Mouse (Mus musculus) duodenum, adult 2 months (tissue): Measurements from ENCODE around the gene Tmsb15b2. TPM values are rescaled to one million over a fixed set of nuclear protein-coding genes. Genes with fewer than 3 reads are reported as not detected.

Experiments used
- polyA plus RNA-seq: library from polyadenylated mRNA; depleted of rRNA; stranded (reverse); fragments of >200 nt; gene quantifications from 2 replicates; pipeline ENCODE4 v1.2.3, GENCODE M21; 2012; ENCODE audit warnings: low replicate concordance; rRNA removed

Gene Tmsb15b2
- polyA plus RNA-seq, result not detected in 2 replicates

GRCm38 (mm10) chrX:136975397-136975796 lies at the start of gene Tmsb15b2:
Gene Tmsb15b2 (minus strand): TSS chrX:136975497.

GRCm38 (mm10) chrX:136992978-136993547 lies 17.8 kb upstream of the Tmsb15b2 start, which contains the start of gene Zcchc18:
Gene Zcchc18 (plus strand): TSS chrX:136993155.

GRCm38 (mm10) chrX:136976424-136977084 lies 1.3 kb upstream of the Tmsb15b2 start, which contains the start of the genes Tmsb15l and Tmsb15b1:
Gene Tmsb15l (minus strand): TSS chrX:136976869.
Gene Tmsb15b1 (minus strand): TSS chrX:136976874.

GRCm38 (mm10) chrX:136927031-136927430 lies 48.3 kb downstream of the Tmsb15b2 start, which contains the start of gene H2bfm:
Gene H2bfm (plus strand): TSS chrX:136927325.

Other genes starting within 250 kb of the Tmsb15b2 start
- 8.0 and 8.5 TPM in 2 replicates for gene Morf4l2, start 231.8 kb downstream of the Tmsb15b2 start, polyA plus RNA-seq
- gene Glra4, start 195.4 kb downstream of the Tmsb15b2 start, polyA plus RNA-seq, result not detected in 2 replicates
- gene Plp1, start 152.8 kb downstream of the Tmsb15b2 start, polyA plus RNA-seq, result 0.79 and 1.4 TPM in 2 replicates
- 0.02 TPM in 1 of 2 replicates, not detected in the other for gene Rab9b, start 106.7 kb downstream of the Tmsb15b2 start, polyA plus RNA-seq
- not detected in 2 replicates for gene H2bfm, start 48.2 kb downstream of the Tmsb15b2 start, polyA plus RNA-seq
- gene Tmsb15l, start 1.4 kb upstream of the Tmsb15b2 start, polyA plus RNA-seq, result not detected in 2 replicates
- not detected in 2 replicates for gene Tmsb15b1, start 1.4 kb upstream of the Tmsb15b2 start, polyA plus RNA-seq
- 0.34 and 0.40 TPM in 2 replicates for gene Zcchc18, start 17.7 kb upstream of the Tmsb15b2 start, polyA plus RNA-seq
- 0.98 and 2.0 TPM in 2 replicates for gene Slc25a53, start 62.8 kb upstream of the Tmsb15b2 start, polyA plus RNA-seq
- 0.12 and 0.23 TPM in 2 replicates for gene Fam199x, start 74.1 kb upstream of the Tmsb15b2 start, polyA plus RNA-seq
- gene Esx1, start 146.6 kb upstream of the Tmsb15b2 start, polyA plus RNA-seq, result not detected in 2 replicates